ENCODE assay signal across 13 mouse cellular contexts in genomic region chr5:120592141-120592540, GRCm38 (mm10). TPM values are rescaled to one million over a fixed set of nuclear protein-coding genes. Genes with fewer than 3 reads are reported as not detected.
DNase-seq lines count a peak whose midpoint lies in the region; ATAC-seq and TF ChIP-seq lines count a peak whose summit lies in the region.
"Had no signal": no experiment of that assay in that cellular context is flagged by ENCODE, and none has a peak within 500 bp of the region (broad histone marks: within the 10 kb centered on the region; RNA-seq: fewer than 3 reads in every experiment).

No protein-coding gene starts in this region.

- H3K27ac ChIP-seq in left cerebral cortex, adult 2 months, result no peak overlapping the region
- no peak overlapping the region for H3K27ac ChIP-seq in bone marrow, adult 2 months (ENCODE audit: control insufficient read depth, insufficient read depth, low read depth, low read length, poor library complexity)

- intact Hi-C loops in left cerebral cortex, adult 2 months (cut with DNase I), result no loop called here

- H3K4me1 ChIP-seq in bone marrow, adult 2 months (ENCODE audit: control insufficient read depth, insufficient read depth, low read length), result peaks cover 2% of the 10 kb centered on the region; the same call in 1 of the 2 replicates

- no peak overlapping the region for H3K4me3 ChIP-seq in left cerebral cortex, adult 2 months
- no peak overlapping the region for H3K4me3 ChIP-seq in bone marrow, adult 2 months (replicated peaks; ENCODE audit: control insufficient read depth, low read depth, low read length)

- TF ChIP-seq CTCF in left cerebral cortex, adult 2 months (IDR thresholded peaks at IDR 0.05), result peak; percentile 47
- peak; percentile 25; the same call in 1 of the 2 replicates for TF ChIP-seq CTCF in bone marrow, adult 2 months (IDR thresholded peaks at IDR 0.05; ENCODE audit: control insufficient read depth, insufficient read depth, low read length)

- 73% methylated on average over 7 of the region's 7 CpGs for WGBS in bone marrow, adult 2 months

- no peak for TF ChIP-seq POLR2A in bone marrow, adult 2 months (IDR thresholded peaks at IDR 0.05; ENCODE audit: borderline replicate concordance, control insufficient read depth, low read depth, low read length)

- ATAC-seq in cerebellum, adult (ENCODE audit: insufficient number of reproducible peaks, low FRiP score, low TSS enrichment), result no peak
- ATAC-seq: midbrain, embryonic 16.5 days had no signal

- DNase-seq in cerebellum, postnatal 14 days, result peak; percentile 72 to 83
- no peak for DNase-seq in left cerebral cortex, adult 2 months (ENCODE audit: extremely low spot score in 1 of 2, low spot score in 2 of 2)
- no peak for DNase-seq in left cerebral cortex, adult 9 months (ENCODE audit: low spot score in 2 of 2)
- peak; percentile 61 to 63 for DNase-seq in B cell, adult 2 months
- DNase-seq in urinary bladder, adult 2 months (ENCODE audit: low spot score), result no peak
- DNase-seq in ovary, postnatal 36 days (ENCODE audit: low spot score), result no peak
- DNase-seq: layer of hippocampus, postnatal 36 days; lung, adult 2 months had no signal

RNA-seq across cellular contexts. Expression of gene Iqcd, which starts 3.3 kb away (rescaled TPM):
- under 1 TPM; 0.47 to 0.75 TPM for total RNA-seq in left cerebral cortex, adult 2 months (2021)
- 3.7 and 7.2 TPM in 2 replicates for polyA plus RNA-seq in bone marrow, adult 2 months (2011; ENCODE audit: insufficient read depth, insufficient read length, low replicate concordance, missing spikeins)
- polyA plus RNA-seq in urinary bladder, adult 2 months (2012; rRNA removed), result 1.6 and 1.8 TPM in 2 replicates

RNA-seq across cellular contexts. Expression of gene Tpcn1, which starts 3.7 kb away (rescaled TPM):
- total RNA-seq in left cerebral cortex, adult 2 months (2021), result 10 to 100 TPM; 36.8 to 42.1 TPM
- 34.6 and 46.7 TPM in 2 replicates for polyA plus RNA-seq in bone marrow, adult 2 months (2011; ENCODE audit: insufficient read depth, insufficient read length, low replicate concordance, missing spikeins)
- polyA plus RNA-seq in urinary bladder, adult 2 months (2012; rRNA removed), result 38.6 and 55.0 TPM in 2 replicates

RNA-seq across cellular contexts. Expression of gene Rita1, which starts 20.2 kb away (rescaled TPM):
- 10 to 100 TPM; 29.5 to 29.9 TPM for total RNA-seq in left cerebral cortex, adult 2 months (2021)
- 1.9 and 3.4 TPM in 2 replicates for polyA plus RNA-seq in bone marrow, adult 2 months (2011; ENCODE audit: insufficient read depth, insufficient read length, low replicate concordance, missing spikeins)
- 11.0 and 12.9 TPM in 2 replicates for polyA plus RNA-seq in urinary bladder, adult 2 months (2012; rRNA removed)

RNA-seq across cellular contexts. Expression of gene Ddx54, which starts 20.4 kb away (rescaled TPM):
- 10 to 100 TPM; 38.6 to 41.0 TPM for total RNA-seq in left cerebral cortex, adult 2 months (2021)
- polyA plus RNA-seq in bone marrow, adult 2 months (2011; ENCODE audit: insufficient read depth, insufficient read length, low replicate concordance, missing spikeins), result 17.2 and 32.0 TPM in 2 replicates
- polyA plus RNA-seq in urinary bladder, adult 2 months (2012; rRNA removed), result 25.7 and 26.2 TPM in 2 replicates

RNA-seq across cellular contexts. Expression of gene Cfap73, which starts 41.9 kb away (rescaled TPM):
- total RNA-seq in left cerebral cortex, adult 2 months (2021), result under 1 TPM in 1 of 2 experiments, not detected in 1; 0.52 TPM
- polyA plus RNA-seq in bone marrow, adult 2 months (2011; ENCODE audit: insufficient read depth, insufficient read length, low replicate concordance, missing spikeins), result not detected in 2 replicates
- polyA plus RNA-seq in urinary bladder, adult 2 months (2012; rRNA removed), result not detected in 2 replicates
- polyA plus RNA-seq: heart, embryonic 14.5 days; intestine, embryonic 14.5 days had no signal

Comparison
In these comparisons a context has a peak if more than half of its experiments do, and no peak if none do; other contexts are left out.
1. DNase-seq: peak in cerebellum, postnatal 14 days (2 of 2) and B cell, adult 2 months (2 of 2); none in left cerebral cortex, adult 2 months (0 of 2), left cerebral cortex, adult 9 months (0 of 2), urinary bladder, adult 2 months (single experiment) and ovary, postnatal 36 days (single experiment).